Mouse (Mus musculus): ENCODE data around the gene Ypel2.
A peak's percentile ranks its signal among the peaks of the same experiment; 100 is the strongest.

The Ypel2 gene

DNA sequence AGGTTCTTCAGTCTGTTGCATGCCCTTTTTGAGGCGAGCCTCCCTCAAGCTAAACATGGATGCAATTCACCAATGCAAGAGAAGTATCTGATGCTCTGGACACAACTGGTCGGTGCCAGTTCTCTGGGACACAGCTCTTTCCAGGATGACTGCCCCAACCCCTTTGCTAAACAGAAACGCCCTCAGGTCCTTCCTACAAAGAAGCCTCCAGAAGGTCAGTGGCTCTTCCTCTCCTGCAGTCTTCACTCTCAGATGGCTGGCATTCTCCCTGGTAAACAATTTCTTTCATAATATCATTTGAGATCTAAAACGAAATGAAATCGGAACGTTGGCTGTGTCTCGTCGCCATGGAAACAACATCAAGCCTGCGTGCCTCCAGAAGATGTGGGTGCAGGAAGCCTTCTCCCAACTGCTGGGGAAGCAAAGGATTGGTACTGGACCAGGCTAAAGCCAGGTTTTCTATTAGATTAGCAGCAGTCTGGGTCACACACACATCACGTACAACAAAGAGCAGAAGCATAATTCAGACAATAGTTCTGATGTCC lies 62.8 kb downstream of the Ypel2 start:
- DNase-seq (ENCODE audit: low spot score in 2 of 2): peak in 1 of 2 experiments; percentile 40

DNA sequence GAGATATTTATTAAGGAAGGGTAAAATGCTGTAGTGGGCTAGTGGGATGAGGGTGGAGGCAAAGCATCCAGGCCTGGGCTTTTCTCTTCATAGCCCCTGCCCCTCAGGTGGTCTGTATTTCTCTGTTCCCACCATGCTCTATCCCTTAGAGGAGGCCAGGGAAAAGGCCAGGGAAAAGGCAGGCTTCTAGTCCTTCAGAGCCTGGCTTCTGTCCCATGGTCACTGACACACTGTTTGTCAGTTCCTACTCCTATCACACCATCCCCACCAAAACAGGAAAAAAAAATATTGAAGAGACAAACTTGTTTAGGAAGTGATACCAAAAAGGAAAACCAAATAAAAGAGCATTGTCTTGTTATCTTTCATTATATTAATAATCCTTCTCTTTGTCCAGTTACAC lies 63.5 kb downstream of the Ypel2 start:
- no peak for DNase-seq (ENCODE audit: low spot score in 2 of 2)

- no peak for DNase-seq (ENCODE audit: low spot score in 2 of 2)
These were observed 64.0 kb downstream of the Ypel2 start for GRCm38 (mm10) chr11:86929531-86929930.

DNA sequence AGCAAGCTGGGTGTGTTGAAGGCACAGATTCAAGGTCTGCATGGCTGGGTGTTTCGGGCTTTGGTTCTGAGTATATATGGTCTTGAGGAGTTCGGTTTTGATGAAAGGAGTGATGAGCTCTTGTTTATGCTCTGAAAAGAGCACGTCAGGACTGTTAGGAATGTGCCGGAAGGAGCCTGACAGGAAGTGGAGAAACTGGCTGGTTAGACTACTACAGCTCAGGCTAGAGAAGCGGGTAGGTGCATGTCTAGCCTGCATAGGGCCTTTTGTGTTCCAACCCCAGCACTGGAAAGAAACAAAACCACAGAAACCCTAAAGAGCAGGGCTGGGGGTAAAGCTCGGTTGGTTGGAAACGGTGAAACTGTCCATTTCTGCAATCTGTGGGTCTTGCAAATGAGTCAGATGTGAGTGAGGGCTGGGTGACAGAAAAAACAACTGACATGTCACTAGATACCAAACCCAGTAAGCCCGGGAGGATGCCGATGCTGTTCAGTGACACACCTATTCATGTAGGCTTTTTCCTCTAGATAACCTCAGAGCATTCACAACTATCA lies 68.3 kb downstream of the Ypel2 start:
- no peak for DNase-seq (ENCODE audit: low spot score in 2 of 2)

DNA sequence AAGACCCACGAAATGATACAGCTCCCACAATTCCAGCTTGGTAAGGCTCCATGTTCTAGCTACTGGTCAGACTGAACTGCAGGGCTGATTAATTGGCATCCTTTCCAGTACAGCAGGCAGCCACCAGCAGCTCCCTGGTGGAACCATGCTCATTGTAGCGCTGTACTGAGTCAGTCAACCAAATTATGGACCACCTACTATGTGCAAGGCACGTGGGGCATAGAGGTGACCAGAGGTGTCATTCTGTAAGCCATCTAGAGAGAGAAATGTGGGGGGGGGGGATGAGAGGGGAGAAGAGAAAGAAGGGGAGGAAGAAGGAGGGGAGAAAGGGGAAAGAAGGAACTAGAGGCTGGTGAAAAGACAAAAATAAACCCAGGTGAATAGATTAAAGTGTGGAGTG lies 68.9 kb downstream of the Ypel2 start:
- no peak for DNase-seq (ENCODE audit: low spot score in 2 of 2)

GRCm38 (mm10) chr11:86923654-86924053 lies 69.9 kb downstream of the Ypel2 start:
- no peak for DNase-seq (ENCODE audit: low spot score in 2 of 2)

GRCm38 (mm10) chr11:86922029-86922428 lies 71.5 kb downstream of the Ypel2 start:
- no peak for DNase-seq (ENCODE audit: low spot score in 2 of 2)

GRCm38 (mm10) chr11:86921335-86921734 lies 72.2 kb downstream of the Ypel2 start:
- no peak for DNase-seq (ENCODE audit: low spot score in 2 of 2)

- peak in 1 of 2 experiments; percentile 18 for DNase-seq (ENCODE audit: low spot score in 2 of 2)
These were observed 73.1 kb downstream of the Ypel2 start for GRCm38 (mm10) chr11:86920111-86921080.

DNA sequence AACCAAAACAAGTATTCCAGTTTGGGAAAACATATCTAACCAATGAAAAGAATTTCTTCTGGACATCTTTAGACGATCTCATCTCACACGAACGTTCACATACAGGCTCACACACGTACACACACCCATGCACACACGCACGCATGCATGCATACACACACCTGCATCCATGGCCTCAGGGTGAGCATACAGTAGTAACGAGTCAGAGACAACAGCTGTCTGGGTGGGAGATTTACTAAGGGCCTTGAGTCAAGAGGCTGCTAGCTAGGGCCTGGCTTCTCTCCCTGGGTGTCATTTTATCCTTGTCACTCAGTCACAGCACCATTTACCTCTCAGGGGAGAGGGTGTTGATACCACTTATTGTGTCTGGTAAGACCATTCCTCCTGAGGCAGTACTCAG lies 74.0 kb downstream of the Ypel2 start:
- no peak for DNase-seq (ENCODE audit: low spot score in 2 of 2)

GRCm38 (mm10) chr11:86917536-86917935 lies 76.0 kb downstream of the Ypel2 start:
- DNase-seq (ENCODE audit: low spot score in 2 of 2): no peak

DNA sequence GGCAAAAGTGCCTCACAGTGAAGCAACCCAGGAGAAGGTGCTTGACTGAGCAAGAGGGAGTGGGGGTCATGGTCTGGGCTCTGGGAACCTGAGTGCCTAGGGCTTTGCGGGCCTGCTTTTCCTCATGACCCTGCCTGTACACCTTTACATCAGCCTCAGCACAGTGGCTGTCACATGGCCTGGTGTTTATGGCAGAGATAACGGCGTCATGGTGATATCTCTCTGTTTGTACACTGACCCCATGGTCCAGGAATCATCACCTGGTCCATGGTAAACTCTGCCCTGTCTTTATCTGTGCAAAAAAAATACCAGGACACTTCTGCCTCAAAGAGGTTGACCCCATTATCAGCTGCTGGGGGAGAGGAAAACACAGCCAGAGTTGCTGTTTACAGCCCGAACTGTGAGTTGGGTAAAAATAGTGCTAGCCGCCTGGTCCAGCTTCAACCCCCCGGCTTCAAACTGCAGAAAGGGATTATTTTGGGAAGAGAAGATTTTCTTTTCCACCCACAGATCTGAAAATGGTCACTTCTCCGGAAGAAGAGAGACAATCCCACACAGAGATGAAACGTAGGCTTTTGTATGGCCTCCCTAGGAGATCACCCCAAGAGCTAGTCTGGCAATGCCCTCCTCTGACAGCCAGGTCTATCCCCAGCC lies 76.8 kb downstream of the Ypel2 start:
- DNase-seq (ENCODE audit: low spot score in 2 of 2): no peak

GRCm38 (mm10) chr11:86914329-86914728 lies 79.2 kb downstream of the Ypel2 start:
- peak; percentile 32 to 44 for DNase-seq (ENCODE audit: low spot score in 2 of 2)

DNA sequence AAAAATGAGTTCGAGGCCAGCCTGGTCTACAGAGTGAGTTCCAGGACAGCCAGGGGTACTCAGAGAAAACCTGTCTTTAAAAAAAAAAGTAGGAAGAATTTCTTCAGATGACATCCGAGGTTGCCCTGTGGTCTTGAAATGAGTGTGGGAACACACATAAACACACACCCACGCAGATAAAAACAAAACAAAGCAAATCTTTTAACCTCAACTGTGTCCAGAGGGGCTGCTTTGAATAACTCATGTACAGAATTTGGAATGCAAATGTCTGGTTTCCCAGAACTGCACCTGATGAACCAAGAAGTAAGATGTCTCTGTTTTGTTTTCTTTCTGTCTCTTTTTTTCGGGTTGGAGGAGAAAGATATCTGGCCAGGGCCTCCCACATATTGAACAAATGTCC lies 83.3 kb downstream of the Ypel2 start:
- DNase-seq (ENCODE audit: low spot score in 2 of 2): no peak

DNA sequence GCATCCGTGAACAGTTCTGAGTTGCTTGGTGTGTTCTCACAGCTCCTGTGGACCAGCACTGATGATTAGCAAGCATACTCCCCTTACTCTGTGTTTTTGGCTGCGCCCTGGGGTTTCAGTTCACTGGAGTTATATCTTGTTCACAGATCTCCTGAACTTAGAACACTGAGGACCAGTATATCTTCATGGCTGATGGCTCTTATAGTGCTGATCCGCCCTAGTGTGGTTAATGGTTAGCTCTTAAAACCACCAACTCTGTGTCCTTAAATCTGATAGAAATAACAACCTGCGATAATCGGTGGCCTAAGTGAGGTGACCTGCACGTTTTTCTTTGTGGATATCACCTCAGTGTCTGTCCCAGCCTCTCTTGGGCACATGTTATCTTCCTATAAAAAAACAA lies 84.5 kb downstream of the Ypel2 start:
- no peak for DNase-seq (ENCODE audit: low spot score in 2 of 2)

DNA sequence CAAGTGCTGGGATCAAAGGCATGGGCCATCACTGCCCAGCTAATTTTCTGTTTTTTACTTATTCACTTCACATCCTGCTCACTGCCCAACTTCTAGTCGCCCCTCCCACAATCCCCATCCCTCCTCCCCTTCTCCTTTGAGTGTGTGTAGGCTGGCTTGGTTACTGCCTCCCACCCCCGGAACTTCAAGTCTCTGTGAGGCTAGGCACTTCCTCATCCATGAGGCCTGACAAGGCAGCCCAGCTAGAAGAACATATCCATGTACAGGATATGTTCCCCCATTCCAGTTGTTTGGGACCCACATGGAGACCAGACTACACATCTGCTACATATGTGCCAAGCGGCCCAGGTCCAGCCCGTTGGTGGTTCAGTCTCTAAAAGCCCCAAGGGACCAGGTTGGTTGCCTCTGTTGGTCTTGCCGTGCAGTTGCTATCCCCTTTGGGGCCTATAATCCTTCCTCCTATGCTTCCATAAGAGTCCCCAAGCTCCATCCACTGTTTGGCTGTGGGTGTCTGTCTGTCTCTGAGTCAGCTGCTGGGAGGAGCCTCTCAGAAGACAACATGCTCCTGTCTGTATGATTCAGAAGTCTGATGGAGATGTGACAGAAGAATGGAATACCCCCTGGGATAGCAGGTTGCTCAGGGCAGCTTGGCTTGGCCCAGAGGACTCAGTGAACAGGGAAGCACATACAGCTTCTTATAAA lies 85.5 kb downstream of the Ypel2 start:
- DNase-seq (ENCODE audit: low spot score in 2 of 2): no peak

DNA sequence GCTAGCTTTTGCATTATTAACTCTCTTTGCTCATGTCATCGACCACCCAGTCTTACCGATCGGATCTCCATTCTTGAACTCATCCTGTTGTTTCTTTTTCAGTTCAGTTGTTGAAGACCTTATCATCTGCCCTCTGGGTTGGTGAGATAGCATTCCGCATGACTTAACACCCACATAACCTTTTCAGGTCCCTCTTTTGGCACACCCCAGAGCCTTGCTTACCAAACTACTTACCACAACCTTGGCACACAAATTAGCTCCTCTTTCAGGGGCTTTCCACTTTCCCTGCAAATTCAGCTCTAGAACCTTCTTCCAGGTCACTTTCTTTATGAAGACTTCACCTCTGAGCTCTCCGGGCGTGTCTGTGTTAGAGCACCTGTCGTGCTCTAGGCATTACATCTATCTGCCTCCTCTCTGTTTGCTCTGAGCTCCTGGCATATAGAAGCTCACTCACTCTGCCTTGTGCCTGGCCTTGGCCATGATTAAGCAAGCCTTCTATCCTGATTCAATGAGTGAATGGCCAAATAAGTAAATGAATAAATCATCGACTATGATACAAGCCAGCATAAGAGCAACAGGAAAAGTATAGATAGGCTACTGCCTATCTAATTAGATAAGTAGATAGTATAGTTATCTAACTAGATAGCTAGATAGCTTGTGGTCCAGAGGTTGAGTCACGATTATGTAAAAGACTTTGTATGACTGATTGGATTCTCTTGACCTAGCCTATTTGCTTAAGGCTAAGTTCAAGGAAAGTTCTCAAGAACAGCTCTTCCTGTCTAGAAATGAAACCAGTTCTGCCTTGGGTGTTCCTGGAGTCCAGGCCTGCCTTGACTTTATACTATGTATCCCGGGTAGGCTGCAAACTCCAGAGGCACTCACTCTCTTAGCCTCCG lies 86.5 kb downstream of the Ypel2 start:
- no peak for DNase-seq (ENCODE audit: low spot score in 2 of 2)

DNA sequence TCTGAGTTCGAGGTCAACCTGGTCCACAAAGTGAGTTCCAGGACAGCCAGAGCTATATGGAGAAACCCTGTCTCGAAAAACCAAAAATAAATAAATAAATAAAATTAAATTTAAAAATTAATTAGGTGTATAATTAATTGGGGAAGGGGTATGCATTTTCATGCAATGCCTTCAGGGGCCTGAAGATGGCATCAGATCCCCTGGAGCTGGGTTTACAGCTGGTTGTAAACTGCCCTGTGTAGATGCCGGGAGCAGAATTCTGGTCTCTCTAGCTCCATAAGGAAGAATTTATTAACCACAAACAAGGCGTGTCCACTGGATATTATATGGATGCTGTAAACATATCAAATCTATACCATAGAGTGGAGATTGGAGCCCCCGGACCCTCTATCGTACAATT lies 87.2 kb downstream of the Ypel2 start:
- DNase-seq (ENCODE audit: low spot score in 2 of 2): no peak

DNA sequence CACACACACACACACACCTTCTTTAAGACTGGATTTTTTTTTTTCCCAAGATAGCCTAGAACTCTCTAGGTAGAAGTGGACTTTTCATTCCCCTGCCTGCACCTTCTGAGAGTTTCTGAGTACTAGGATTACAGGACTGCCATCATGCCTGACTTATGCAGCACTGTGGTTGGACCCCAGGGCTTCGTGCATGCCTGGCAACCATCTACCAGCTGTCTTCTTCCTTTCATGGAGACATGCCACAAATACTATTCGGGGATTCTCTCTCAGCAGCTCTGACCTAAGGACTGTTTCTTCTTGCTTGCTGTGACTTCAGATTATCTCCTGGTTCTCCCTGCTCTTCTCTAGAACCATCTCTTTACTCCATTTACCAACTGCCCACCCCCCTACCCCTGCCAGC lies 88.2 kb downstream of the Ypel2 start:
- no peak for DNase-seq (ENCODE audit: low spot score in 2 of 2)

DNA sequence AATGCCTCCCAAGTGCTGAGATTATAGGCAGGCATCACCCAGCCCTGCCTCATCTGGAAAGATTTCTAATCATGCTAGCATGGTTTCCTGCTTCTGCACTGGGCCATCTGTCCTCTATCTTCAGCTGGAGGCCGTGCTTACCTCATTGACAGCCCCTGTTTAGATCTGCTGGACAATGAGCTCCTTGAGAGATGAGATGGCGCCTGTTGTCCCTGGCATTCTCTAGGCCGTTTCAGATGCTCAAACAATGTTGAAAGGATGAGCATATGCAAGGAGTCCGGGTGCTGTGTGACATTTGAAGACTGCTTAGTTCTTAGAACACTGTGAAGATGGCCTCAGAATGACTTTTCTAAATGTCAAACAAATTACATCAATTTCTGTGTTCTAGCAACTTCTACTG lies 88.8 kb downstream of the Ypel2 start:
- DNase-seq (ENCODE audit: low spot score in 2 of 2): no peak

DNA sequence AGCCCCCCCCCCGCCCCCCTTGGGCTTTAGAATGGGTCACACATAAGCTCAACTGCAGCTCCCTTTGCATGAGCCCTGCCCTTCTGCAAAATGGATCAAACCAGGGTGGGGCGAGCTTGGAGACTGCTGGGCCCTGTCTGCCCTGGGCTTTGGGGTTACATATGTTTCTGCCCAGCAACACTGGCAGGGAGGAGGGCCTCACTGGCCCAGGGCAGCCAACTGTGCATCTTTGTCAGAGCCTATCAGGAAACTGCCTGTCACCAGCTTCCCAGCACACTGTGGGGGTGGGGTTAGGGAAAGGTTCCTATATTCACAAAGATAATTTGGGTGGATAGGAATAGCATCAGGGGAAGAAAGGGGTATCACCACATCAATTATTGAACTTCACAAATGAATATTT lies 95.1 kb downstream of the Ypel2 start:
- DNase-seq (ENCODE audit: low spot score in 2 of 2): no peak
